Mouse (Mus musculus) neutrophil, adult 65 days (primary cell): ENCODE measurements around the gene Sirt1. TPM values are rescaled to one million over a fixed set of nuclear protein-coding genes. Genes with fewer than 3 reads are reported as not detected.

Source experiments
- total RNA-seq: library from RNA; stranded (reverse); gene quantifications from 2 replicates; pipeline ENCODE4 v1.2.4, GENCODE M21; 2023

The Sirt1 gene
- total RNA-seq = 26.3 and 30.1 TPM in 2 replicates

GRCm38 (mm10) chr10:63381498-63382280 is at the start of gene Sirt1:
Gene Sirt1 (minus strand): TSS chr10:63381704.

DNA sequence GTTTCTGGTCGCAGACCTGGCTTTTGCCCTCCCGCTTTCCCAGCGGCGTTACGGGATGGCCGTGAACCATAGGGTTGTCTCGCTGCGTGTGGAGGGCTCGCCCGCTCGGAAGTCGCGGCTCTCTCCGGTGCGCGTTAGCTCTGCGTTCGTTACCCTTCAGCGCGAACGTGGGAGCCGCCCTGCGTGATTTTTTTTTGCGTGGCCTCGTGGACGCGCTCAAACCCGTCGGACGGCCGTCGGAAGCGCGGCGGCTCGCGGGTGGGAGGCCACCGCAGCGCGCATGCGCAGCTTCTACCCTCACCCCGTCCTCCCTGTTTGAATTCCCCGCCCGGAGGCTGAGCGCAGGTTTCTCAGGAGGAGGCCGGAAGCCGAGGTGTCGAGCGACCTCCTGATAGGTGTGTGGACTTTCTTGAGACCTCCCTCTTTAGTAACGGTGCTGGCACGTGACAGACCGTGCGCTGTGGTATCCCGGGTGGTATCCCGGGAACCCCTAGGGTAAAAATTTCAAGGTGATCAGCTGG is 48.3 kb upstream of the Sirt1 start, which contains the start of gene Ctnna3:
Gene Ctnna3, plus strand, starts transcription at position 314 of the 521 bp plus-strand sequence.

GRCm38 (mm10) chr10:63421739-63422735 is 40.5 kb upstream of the Sirt1 start, which contains the start of gene Gm7075:
Gene Gm7075 (minus strand): TSS chr10:63421789.

GRCm38 (mm10) chr10:63382372-63383279 is 1.1 kb upstream of the Sirt1 start, which contains the start of gene Dnajc12:
Gene Dnajc12 (plus strand): TSS chr10:63382443.

Other genes starting within 250 kb of the Sirt1 start
- gene Mypn, start 177.8 kb downstream of the Sirt1 start, total RNA-seq = 0.09 TPM in 1 of 2 replicates, not detected in the other
- 255 and 373 TPM in 2 replicates for gene Herc4, start 137.9 kb downstream of the Sirt1 start, total RNA-seq
- 3.0 and 4.8 TPM in 2 replicates for gene Dnajc12, start 739 bp upstream of the Sirt1 start, total RNA-seq
- not detected in 2 replicates for gene Gm7075, start 40.1 kb upstream of the Sirt1 start, total RNA-seq
- not detected in 2 replicates for gene Ctnna3, start 48.4 kb upstream of the Sirt1 start, total RNA-seq